Mouse (Mus musculus) liver, embryonic 12.5 days (tissue): Measurements from ENCODE around the gene Vcpkmt. TPM values are rescaled to one million over a fixed set of nuclear protein-coding genes. Genes with fewer than 3 reads are reported as not detected.
"Not testable (repeated sequence)": the region's sequence is repeated elsewhere in the genome, so short reads cannot be mapped to it uniquely, and the experiment has no call there.

Experiments used
- ATAC-seq: fragments of 200-750 bp; cut with Nextera tagmentation; 2 replicates; pipeline ENCODE4 v1.8.0; 2017; ENCODE audit warnings: moderate number of reproducible peaks, mild to moderate bottlenecking, moderate library complexity
- H3K27ac ChIP-seq: fragments of 300-500 bp; sonication (generic); 2 replicates; pipeline ENCODE4 v1.5.1; 2016; ENCODE audit warnings: mild to moderate bottlenecking
- H3K27me3 ChIP-seq: fragments of 300-500 bp; sonication (generic); replicated peaks from 2 replicates; pipeline ENCODE4 v1.6.1; 2016; ENCODE audit warnings: mild to moderate bottlenecking, moderate library complexity
- H3K36me3 ChIP-seq: fragments of 300-500 bp; sonication (generic); 2 replicates; pipeline ENCODE4 v1.6.1; 2016; ENCODE audit warnings: mild to moderate bottlenecking, moderate library complexity
- H3K4me1 ChIP-seq: fragments of 300-500 bp; sonication (generic); 2 replicates; pipeline ENCODE4 v1.6.1; 2016
- H3K4me2 ChIP-seq: fragments of 300-500 bp; sonication (generic); 2 replicates; pipeline ENCODE4 v1.6.1; 2016; ENCODE audit warnings: mild to moderate bottlenecking, moderate library complexity
- H3K4me3 ChIP-seq: fragments of 300-500 bp; sonication (generic); 2 replicates; pipeline ENCODE4 v1.5.1; 2016; ENCODE audit warnings: mild to moderate bottlenecking, moderate library complexity
- H3K9ac ChIP-seq: fragments of 300-500 bp; sonication (generic); 2 replicates; pipeline ENCODE4 v1.6.1; 2016; ENCODE audit warnings: mild to moderate bottlenecking, moderate library complexity
- H3K9me3 ChIP-seq: fragments of 300-500 bp; sonication (generic); replicated peaks from 2 replicates; pipeline ENCODE4 v1.6.1; 2016; ENCODE audit warnings: mild to moderate bottlenecking, moderate library complexity
- WGBS: fragments of 180-500 bp; shearing (Covaris S2); methylation state at CpG from one replicate; pipeline ENCODE4 v1.1.7; 2016; ENCODE audit not compliant: insufficient replicate concordance; 5-methylcytosine and 5-hydroxymethylcytosine counted together
- polyA plus RNA-seq: library from polyadenylated mRNA; unstranded; fragments of >200 nt; fragmentation: Nextera tagmentation; extraction: Ambion mirVana; gene quantifications from 2 replicates; pipeline ENCODE4 v1.2.1, GENCODE M21; 2016

Vcpkmt gene
- polyA plus RNA-seq, 1 experiment from 2014 or later: 20.3 TPM

- H3K9ac ChIP-seq: no peak overlapping the region
- H3K4me2 ChIP-seq: no peak overlapping the region
- H3K27ac ChIP-seq: no peak overlapping the region
- H3K9me3 ChIP-seq: no peaks in the 10 kb centered on the region
- ATAC-seq: no peak
- no peaks in the 10 kb centered on the region for H3K4me1 ChIP-seq
- H3K4me3 ChIP-seq: no peak overlapping the region
- no peaks in the 10 kb centered on the region for H3K36me3 ChIP-seq
- WGBS: 56% methylated on average over 3 of the region's 3 CpGs
- H3K27me3 ChIP-seq: no peaks in the 10 kb centered on the region
Observed at GRCm38 (mm10) chr12:69568266-69568665, 14.6 kb downstream of the Vcpkmt start.

- H3K36me3 ChIP-seq, H3K27me3 ChIP-seq, H3K4me2 ChIP-seq, H3K9me3 ChIP-seq, H3K4me3 ChIP-seq, H3K9ac ChIP-seq, H3K4me1 ChIP-seq, ATAC-seq, H3K27ac ChIP-seq: not testable (repeated sequence)
- WGBS: 74% methylated on average over 6 of the region's 6 CpGs
Observed at GRCm38 (mm10) chr12:69561006-69561405, 21.8 kb downstream of the Vcpkmt start.

- H3K4me1 ChIP-seq: no peaks in the 10 kb centered on the region
- no peak overlapping the region for H3K4me2 ChIP-seq
- H3K9me3 ChIP-seq: no peaks in the 10 kb centered on the region
- no peaks in the 10 kb centered on the region for H3K36me3 ChIP-seq
- no peak overlapping the region for H3K4me3 ChIP-seq
- peak overlapping the region; percentile 32; the same call in 1 of the 2 replicates for H3K27ac ChIP-seq
- WGBS: 69% methylated on average over 6 of the region's 6 CpGs
- no peak for ATAC-seq
- H3K9ac ChIP-seq: no peak overlapping the region
- H3K27me3 ChIP-seq: no peaks in the 10 kb centered on the region
Observed at GRCm38 (mm10) chr12:69556221-69556861, 26.5 kb downstream of the Vcpkmt start.

GRCm38 (mm10) chr12:69545456-69546178, 37.2 kb downstream of the Vcpkmt start:
- Histone ChIP-seq H3K4me2 (no peak overlapping the region), H3K27ac (no peak overlapping the region), H3K4me1 (peaks cover 28% of the 10 kb centered on the region), H3K36me3 (no peaks in the 10 kb centered on the region), H3K9ac (no peak overlapping the region), H3K4me3 (no peak overlapping the region), H3K9me3 (no peaks in the 10 kb centered on the region), H3K27me3 (no peaks in the 10 kb centered on the region)
- no peak for ATAC-seq
- 65% methylated on average over 13 of the region's 13 CpGs for WGBS

GRCm38 (mm10) chr12:69544994-69545393, 37.8 kb downstream of the Vcpkmt start:
- WGBS: 59% methylated on average over 6 of the region's 6 CpGs
- no peak overlapping the region for H3K4me2 ChIP-seq
- H3K27ac ChIP-seq: no peak overlapping the region
- no peaks in the 10 kb centered on the region for H3K27me3 ChIP-seq
- H3K36me3 ChIP-seq: no peaks in the 10 kb centered on the region
- no peaks in the 10 kb centered on the region for H3K9me3 ChIP-seq
- H3K4me1 ChIP-seq: peaks cover 31% of the 10 kb centered on the region
- no peak for ATAC-seq
- H3K4me3 ChIP-seq: no peak overlapping the region
- no peak overlapping the region for H3K9ac ChIP-seq

GRCm38 (mm10) chr12:69544562-69544961, 38.3 kb downstream of the Vcpkmt start:
- H3K27me3 ChIP-seq: no peaks in the 10 kb centered on the region
- no peak overlapping the region for H3K9ac ChIP-seq
- ATAC-seq: no peak
- H3K4me3 ChIP-seq: no peak overlapping the region
- H3K27ac ChIP-seq: no peak overlapping the region
- H3K9me3 ChIP-seq: no peaks in the 10 kb centered on the region
- H3K4me1 ChIP-seq: peaks cover 35% of the 10 kb centered on the region
- H3K36me3 ChIP-seq: no peaks in the 10 kb centered on the region
- H3K4me2 ChIP-seq: no peak overlapping the region
- WGBS: 35% methylated on average over 2 of the region's 2 CpGs

- Histone ChIP-seq H3K9ac (no peak overlapping the region), H3K27ac (no peak overlapping the region), H3K4me3 (no peak overlapping the region), H3K36me3 (no peaks in the 10 kb centered on the region), H3K9me3 (no peaks in the 10 kb centered on the region), H3K4me1 (peaks cover 56% of the 10 kb centered on the region), H3K4me2 (no peak overlapping the region; the same call in 1 of the 2 replicates), H3K27me3 (no peaks in the 10 kb centered on the region)
- WGBS: 86% methylated on average over 8 of the region's 8 CpGs
- no peak for ATAC-seq
Observed at GRCm38 (mm10) chr12:69542376-69542775, 40.5 kb downstream of the Vcpkmt start.

- no peaks in the 10 kb centered on the region for H3K9me3 ChIP-seq
- no peak overlapping the region for H3K27ac ChIP-seq
- H3K4me3 ChIP-seq: peak overlapping the region; percentile 25; the same call in 1 of the 2 replicates
- H3K4me1 ChIP-seq: peaks cover 60% of the 10 kb centered on the region
- peak overlapping the region; percentile 59 for H3K4me2 ChIP-seq
- no peaks in the 10 kb centered on the region for H3K27me3 ChIP-seq
- ATAC-seq: peak; percentile 50; the same call in 1 of the 2 replicates
- no peak overlapping the region for H3K9ac ChIP-seq
- no peaks in the 10 kb centered on the region for H3K36me3 ChIP-seq
- 22% methylated on average over 8 of the region's 8 CpGs for WGBS
Observed at GRCm38 (mm10) chr12:69541663-69542062, 41.2 kb downstream of the Vcpkmt start.

- H3K9ac ChIP-seq: no peak overlapping the region
- no peak overlapping the region for H3K27ac ChIP-seq
- H3K4me1 ChIP-seq: peaks cover 57% of the 10 kb centered on the region
- 25% methylated on average over 7 of the region's 7 CpGs for WGBS
- H3K4me2 ChIP-seq: no peak overlapping the region
- no peaks in the 10 kb centered on the region for H3K36me3 ChIP-seq
- ATAC-seq: no peak
- no peaks in the 10 kb centered on the region for H3K9me3 ChIP-seq
- H3K4me3 ChIP-seq: no peak overlapping the region
- no peaks in the 10 kb centered on the region for H3K27me3 ChIP-seq
Observed at GRCm38 (mm10) chr12:69539353-69539752, 43.5 kb downstream of the Vcpkmt start.

- Histone ChIP-seq H3K4me3 (peak overlapping the region; percentile 15; the same call in 1 of the 2 replicates), H3K36me3 (no peaks in the 10 kb centered on the region), H3K9ac (peak overlapping the region; percentile 53), H3K4me1 (peaks cover 51% of the 10 kb centered on the region), H3K4me2 (peak overlapping the region; percentile 67), H3K27ac (peak overlapping the region; percentile 77), H3K9me3 (no peaks in the 10 kb centered on the region), H3K27me3 (no peaks in the 10 kb centered on the region)
- ATAC-seq: no peak
- WGBS: 22% methylated on average over 4 of the region's 4 CpGs
Observed at GRCm38 (mm10) chr12:69538362-69538950, 44.4 kb downstream of the Vcpkmt start.

- H3K27ac ChIP-seq: peak overlapping the region; percentile 77
- H3K4me2 ChIP-seq: peak overlapping the region; percentile 67
- peaks cover 51% of the 10 kb centered on the region for H3K4me1 ChIP-seq
- ATAC-seq: peak; percentile 49
- WGBS: 2% methylated on average over 19 of the region's 19 CpGs
- no peaks in the 10 kb centered on the region for H3K36me3 ChIP-seq
- no peaks in the 10 kb centered on the region for H3K9me3 ChIP-seq
- peak overlapping the region; percentile 53 for H3K9ac ChIP-seq
- no peaks in the 10 kb centered on the region for H3K27me3 ChIP-seq
- peak overlapping the region; percentile 15 for H3K4me3 ChIP-seq
Observed at GRCm38 (mm10) chr12:69537675-69538361, 45.0 kb downstream of the Vcpkmt start.
